ENCODE assay signal across 15 mouse cellular contexts in the genomic region with DNA sequence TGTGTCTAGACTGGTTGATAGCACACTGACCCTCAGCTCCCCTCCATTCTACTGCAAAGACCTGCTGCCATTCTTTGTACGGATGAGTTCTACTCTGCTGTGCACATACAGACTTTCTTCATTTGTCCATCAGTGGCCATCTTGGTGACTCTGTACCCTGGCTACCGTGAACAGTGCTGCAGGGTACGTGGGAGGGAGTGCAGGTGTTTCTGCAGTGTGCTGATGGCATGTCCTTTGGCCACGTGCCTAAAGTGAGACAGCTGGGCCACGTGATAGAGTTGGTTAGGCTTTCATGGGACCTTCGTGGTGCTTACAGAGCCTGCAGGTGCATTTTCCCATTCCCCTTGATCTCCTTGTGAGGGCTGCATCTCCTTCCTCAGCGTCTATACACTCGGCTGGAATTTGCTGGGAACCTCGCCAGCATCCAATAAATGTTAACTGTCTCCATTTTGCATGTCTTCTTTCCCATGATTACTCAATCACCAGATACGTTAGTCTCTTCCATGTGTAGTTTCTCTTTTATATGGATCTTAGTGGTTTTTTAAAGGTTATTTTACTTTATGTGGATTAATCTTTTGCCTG. TPM values are rescaled to one million over a fixed set of nuclear protein-coding genes. Genes with fewer than 3 reads are reported as not detected.
"Had no signal": no experiment of that assay in that cellular context is flagged by ENCODE, and none has a peak within 500 bp of the region (broad histone marks: within the 10 kb centered on the region; RNA-seq: fewer than 3 reads in every experiment).

No protein-coding gene starts in this region.

- H3K9ac ChIP-seq: liver, embryonic 13.5 days; liver, postnatal 0 days; midbrain, embryonic 13.5 days had no signal

- DNase-seq: kidney, adult 8-10 months; liver; liver, embryonic 13.5 days; liver, postnatal 0 days; lung, postnatal 36 days; right cerebral cortex, adult 18-20 months; right cerebral cortex, postnatal 25 days; thymus, postnatal 36 days had no signal

- H3K4me1 ChIP-seq: liver, embryonic 13.5 days had no signal

- H3K4me2 ChIP-seq: liver, embryonic 13.5 days; midbrain, embryonic 13.5 days had no signal

- ATAC-seq: liver, postnatal 0 days; midbrain, embryonic 13.5 days had no signal

- H3K27ac ChIP-seq: liver, embryonic 13.5 days; midbrain, embryonic 13.5 days had no signal

- H3K9me3 ChIP-seq: liver, embryonic 13.5 days; midbrain, embryonic 13.5 days had no signal

- H3K27me3 ChIP-seq: liver, embryonic 13.5 days; midbrain, embryonic 13.5 days had no signal

- H3K4me3 ChIP-seq: liver, embryonic 13.5 days; midbrain, embryonic 13.5 days had no signal

- H3K36me3 ChIP-seq: liver, embryonic 13.5 days; midbrain, embryonic 13.5 days had no signal

RNA-seq across cellular contexts. Expression of a gene that starts 53.4 kb away (rescaled TPM):
- total RNA-seq: megakaryocyte progenitor cell, adult 5-6 weeks; midbrain, postnatal 0 days had no signal
- polyA plus RNA-seq: large intestine, adult 2 months; neural tube, embryonic 14.5 days; small intestine, adult 2 months; testis, adult 2 months had no signal
